Mouse (Mus musculus): ENCODE measurements at regions not wholly inside any gene's neighbourhood (a gene's known extent, or its start where the extent isn't known, plus 50 kb on each side); places are given as distances from the start of the nearest gene placed in this dataset.

DNA sequence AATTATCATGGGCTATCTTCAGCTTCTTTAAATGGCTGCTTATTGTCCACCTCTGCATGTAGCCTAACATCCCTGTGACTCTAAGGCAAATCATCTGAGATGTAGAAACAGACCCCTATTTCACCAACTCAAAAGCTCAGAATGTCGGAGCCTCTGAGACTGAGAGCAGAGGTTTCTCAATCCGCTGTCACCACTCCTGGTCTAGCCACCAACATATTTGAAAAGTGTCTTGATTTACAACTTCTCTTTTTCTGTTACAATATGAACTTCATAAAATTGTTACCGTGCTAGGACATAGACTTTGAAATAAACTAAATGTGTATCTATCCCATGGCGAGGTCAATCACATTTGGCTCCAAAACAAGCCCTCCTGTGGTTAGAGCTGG lies 91.3 kb upstream of the Nebl start:
- no peak for TF ChIP-seq CTCF (conservative IDR thresholded peaks at IDR 0.05; ENCODE audit: insufficient read depth, insufficient read length, low read depth, low read length)
- TF ChIP-seq POLR2A (IDR thresholded peaks at IDR 0.05; ENCODE audit: low read depth, low read length) = no peak
